Mouse (Mus musculus) hindbrain, embryonic 13.5 days (tissue): Measurements from ENCODE around the gene Baiap2l2. TPM values are rescaled to one million over a fixed set of nuclear protein-coding genes. Genes with fewer than 3 reads are reported as not detected.
"Not testable (repeated sequence)": the region's sequence is repeated elsewhere in the genome, so short reads cannot be mapped to it uniquely, and the experiment has no call there.

Experiments used
- ATAC-seq: fragments of 200-750 bp; cut with Nextera tagmentation; 2 replicates; pipeline ENCODE4 v1.8.0; 2017; ENCODE audit warnings: moderate TSS enrichment; ENCODE audit not compliant: low FRiP score
- H3K27ac ChIP-seq: fragments of 300-500 bp; sonication (generic); 2 replicates; pipeline ENCODE4 v1.5.1; 2015; ENCODE audit warnings: inconsistent platforms, mild to moderate bottlenecking, moderate library complexity
- H3K27me3 ChIP-seq: fragments of 300-500 bp; sonication (generic); 2 replicates; pipeline ENCODE4 v1.6.1; 2015; ENCODE audit warnings: mild to moderate bottlenecking, inconsistent platforms
- H3K36me3 ChIP-seq: fragments of 300-500 bp; sonication (generic); 2 replicates; pipeline ENCODE4 v1.6.1; 2015; ENCODE audit warnings: mild to moderate bottlenecking, inconsistent platforms
- H3K4me1 ChIP-seq: fragments of 300-500 bp; sonication (generic); replicated peaks from 2 replicates; pipeline ENCODE4 v1.6.1; 2015; ENCODE audit warnings: inconsistent platforms
- H3K4me2 ChIP-seq: fragments of 300-500 bp; sonication (generic); 2 replicates; pipeline ENCODE4 v1.6.1; 2015; ENCODE audit warnings: inconsistent platforms, mild to moderate bottlenecking, moderate library complexity
- H3K4me3 ChIP-seq: fragments of 300-500 bp; sonication (generic); 2 replicates; pipeline ENCODE4 v1.5.1; 2015; ENCODE audit warnings: mild to moderate bottlenecking, inconsistent platforms
- H3K9ac ChIP-seq: fragments of 300-500 bp; sonication (generic); 2 replicates; pipeline ENCODE4 v1.6.1; 2015; ENCODE audit warnings: mild to moderate bottlenecking, inconsistent platforms
- H3K9me3 ChIP-seq: fragments of 300-500 bp; sonication (generic); 2 replicates; pipeline ENCODE4 v1.6.1; 2016; ENCODE audit warnings: inconsistent platforms
- WGBS: fragments of 180-500 bp; shearing (Covaris S2); methylation state at CpG from one replicate; pipeline ENCODE4 v1.1.7; 2015; 5-methylcytosine and 5-hydroxymethylcytosine counted together
- polyA plus RNA-seq: library from polyadenylated mRNA; unstranded; fragments of >200 nt; fragmentation: Nextera tagmentation; extraction: Ambion mirVana; gene quantifications from 2 replicates; pipeline ENCODE4 v1.2.1, GENCODE M21; 2015

Gene Baiap2l2
- polyA plus RNA-seq, 1 experiment from 2014 or later: 2.8 TPM

DNA sequence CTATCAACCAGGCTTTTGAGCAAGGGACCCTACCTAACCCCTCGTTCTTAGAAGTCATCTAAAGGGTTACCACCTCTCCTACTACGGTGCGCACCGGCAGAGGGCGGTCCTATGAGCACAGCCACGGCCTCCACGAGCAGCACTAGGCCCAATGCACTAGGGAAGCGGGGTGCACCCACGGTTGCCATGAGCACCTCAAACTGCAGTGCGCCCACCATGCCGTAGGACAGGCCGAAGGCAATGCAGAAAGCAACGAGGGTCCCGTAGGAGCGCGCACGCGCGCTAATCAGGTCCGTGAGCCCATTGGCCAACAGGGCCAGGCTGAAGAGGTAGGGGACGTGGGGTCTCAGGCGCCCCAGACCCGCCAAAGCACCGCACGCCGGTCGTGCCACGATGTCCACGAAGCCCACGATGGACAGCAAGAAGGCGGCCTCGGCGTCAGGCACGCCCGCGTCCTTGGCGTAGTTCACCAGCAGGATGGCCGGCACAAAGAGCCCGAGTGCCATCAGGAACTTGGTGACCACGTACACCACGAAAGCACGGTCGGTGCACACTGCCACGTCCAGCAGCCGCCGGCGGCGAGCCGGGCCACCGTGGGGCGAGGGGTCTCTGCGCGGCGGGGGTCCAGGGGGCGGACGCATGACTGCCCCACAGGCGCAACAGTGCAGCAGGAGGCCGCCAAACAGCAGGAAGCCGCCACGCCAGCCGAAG lies 33.4 kb downstream of the Baiap2l2 start:
- H3K4me1 ChIP-seq: peaks cover 14% of the 10 kb centered on the region
- WGBS: 4% methylated on average over 61 of the region's 61 CpGs
- H3K36me3 ChIP-seq: peaks cover 29% of the 10 kb centered on the region
- H3K4me3 ChIP-seq: peak overlapping the region; percentile 41
- peaks cover 56% of the 10 kb centered on the region for H3K27me3 ChIP-seq
- peak; percentile 63; the same call in 1 of the 2 replicates for ATAC-seq
- no peaks in the 10 kb centered on the region for H3K9me3 ChIP-seq
- peak overlapping the region; percentile 73 for H3K9ac ChIP-seq
- H3K4me2 ChIP-seq: peak overlapping the region; percentile 68
- no peak overlapping the region for H3K27ac ChIP-seq

DNA sequence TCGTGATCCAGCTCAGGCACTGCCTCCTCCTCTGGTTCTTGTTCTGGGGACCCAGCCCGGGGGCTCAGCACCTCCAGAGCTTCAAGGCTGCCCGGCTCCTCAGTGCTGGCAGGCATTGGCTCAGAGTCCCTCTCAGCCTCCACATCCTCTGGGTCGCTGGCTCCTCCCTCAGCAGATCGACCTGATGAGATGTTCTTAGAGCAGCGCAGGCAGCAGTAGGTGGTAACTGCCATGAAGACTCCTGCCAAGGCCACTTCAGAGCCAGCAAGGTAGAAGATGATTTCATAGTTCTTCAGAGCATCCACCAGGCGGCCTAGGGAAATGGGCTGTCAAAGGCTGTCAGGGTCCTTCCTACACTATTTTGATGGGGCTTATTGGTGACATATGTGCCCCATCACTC lies 34.2 kb downstream of the Baiap2l2 start:
- ATAC-seq: 0 out of 2 replicates have a peak, but pooled peaks have one; percentile 2
- peaks cover 56% of the 10 kb centered on the region for H3K27me3 ChIP-seq
- WGBS: 51% methylated on average over 7 of the region's 7 CpGs
- H3K4me3 ChIP-seq: no peak overlapping the region
- H3K27ac ChIP-seq: no peak overlapping the region
- H3K4me2 ChIP-seq: no peak overlapping the region
- H3K9me3 ChIP-seq: no peaks in the 10 kb centered on the region
- H3K4me1 ChIP-seq: peaks cover 14% of the 10 kb centered on the region
- H3K36me3 ChIP-seq: peaks cover 37% of the 10 kb centered on the region
- no peak overlapping the region for H3K9ac ChIP-seq

DNA sequence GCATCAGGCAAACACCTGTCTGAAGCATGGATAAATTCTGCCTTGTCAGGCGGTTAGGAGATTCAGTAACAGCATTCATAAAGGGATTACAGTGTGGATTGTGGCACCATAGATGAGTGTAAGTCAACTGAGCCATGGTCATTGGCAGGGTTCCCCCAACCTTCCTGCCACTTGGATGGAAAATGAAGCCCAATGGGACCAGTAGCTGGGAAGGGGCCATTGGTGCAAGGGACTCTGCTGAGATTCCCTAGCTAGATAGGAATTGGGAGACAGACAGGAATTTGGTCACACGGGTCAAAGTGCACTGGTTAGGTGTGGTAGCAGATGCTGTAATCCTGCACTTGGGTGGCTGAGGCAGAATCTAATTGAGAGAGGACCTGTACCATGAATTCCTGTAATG lies 35.1 kb downstream of the Baiap2l2 start:
- ATAC-seq: no peak
- Histone ChIP-seq H3K4me1 (peaks cover 14% of the 10 kb centered on the region), H3K27me3 (peaks cover 53% of the 10 kb centered on the region), H3K4me3 (no peak overlapping the region), H3K27ac (no peak overlapping the region), H3K36me3 (peaks cover 46% of the 10 kb centered on the region), H3K9me3 (no peaks in the 10 kb centered on the region), H3K9ac (no peak overlapping the region), H3K4me2 (no peak overlapping the region)
- WGBS: 86% methylated on average over 2 of the region's 2 CpGs

DNA sequence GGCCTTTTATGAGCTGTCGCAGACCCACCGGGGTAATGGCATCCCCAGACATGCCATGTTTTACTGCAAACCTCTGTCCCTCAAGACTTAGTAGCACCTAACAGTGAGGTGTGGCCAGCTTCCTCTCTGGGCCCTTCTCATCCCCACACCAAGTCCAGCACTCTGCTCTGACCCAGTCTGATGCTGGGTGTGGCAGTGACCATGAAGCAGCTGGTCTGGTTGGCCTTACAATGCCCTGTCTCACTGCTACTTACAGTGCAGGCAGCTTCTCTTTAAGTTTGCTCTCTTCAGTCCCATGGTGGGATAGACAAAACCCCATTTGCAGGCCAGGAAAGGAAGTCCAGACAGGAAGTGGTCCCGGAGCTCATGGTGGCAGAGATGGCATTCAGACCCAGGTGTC lies 40.0 kb downstream of the Baiap2l2 start:
- peaks cover 83% of the 10 kb centered on the region for H3K36me3 ChIP-seq
- H3K9me3 ChIP-seq: no peaks in the 10 kb centered on the region
- no peak overlapping the region for H3K4me2 ChIP-seq
- no peak overlapping the region for H3K4me3 ChIP-seq
- H3K27ac ChIP-seq: no peak overlapping the region
- peaks cover 5% of the 10 kb centered on the region for H3K4me1 ChIP-seq
- no peak for ATAC-seq
- WGBS: 92% methylated on average over 3 of the region's 3 CpGs
- H3K9ac ChIP-seq: peak overlapping the region; percentile 3; the same call in 1 of the 2 replicates
- peaks cover 5% of the 10 kb centered on the region for H3K27me3 ChIP-seq

DNA sequence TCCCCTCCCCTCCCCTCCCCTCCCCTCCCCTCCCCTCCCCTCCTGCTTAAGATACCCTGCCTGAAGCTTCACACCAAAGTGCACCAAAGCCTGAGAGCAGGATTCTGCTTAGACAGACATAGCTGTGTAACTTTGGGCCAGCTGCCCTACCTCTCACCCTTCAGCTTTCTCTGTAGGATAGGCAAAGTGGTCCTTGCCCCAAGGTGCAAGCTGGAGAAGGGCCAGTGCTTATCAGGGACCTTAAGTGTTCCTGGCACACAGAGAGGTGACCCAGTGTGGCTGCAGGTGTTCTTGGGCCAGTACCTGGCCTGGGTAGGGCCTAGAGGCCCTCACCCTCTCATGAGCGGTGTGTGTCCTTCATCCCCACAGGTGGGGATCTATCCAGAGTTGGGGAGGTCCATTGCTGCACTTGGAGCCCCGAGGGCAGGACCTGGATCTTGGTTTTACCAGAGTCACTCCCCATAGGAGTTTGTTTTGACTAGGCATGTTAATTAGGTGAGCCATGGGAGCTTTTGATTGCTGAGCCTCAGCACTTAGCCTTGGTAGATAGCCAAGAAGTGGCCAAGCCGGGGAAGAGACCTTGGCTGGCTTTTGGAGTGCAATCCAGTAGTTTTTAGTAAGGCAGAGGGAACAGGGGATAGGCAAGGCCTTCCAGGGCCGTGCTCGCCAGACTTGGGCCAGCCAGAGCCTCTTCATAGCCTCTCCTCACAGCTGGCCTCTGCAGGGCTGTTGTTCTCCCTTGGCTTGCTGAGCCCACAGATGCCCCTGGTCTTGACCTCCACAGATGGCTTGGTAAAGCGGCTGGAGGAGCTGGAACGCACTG lies 41.1 kb downstream of the Baiap2l2 start:
- WGBS: 73% methylated on average over 7 of the region's 7 CpGs
- no peaks in the 10 kb centered on the region for H3K27me3 ChIP-seq
- H3K9me3 ChIP-seq: no peaks in the 10 kb centered on the region
- no peak overlapping the region for H3K4me3 ChIP-seq
- H3K4me2 ChIP-seq: no peak overlapping the region
- peaks cover 5% of the 10 kb centered on the region for H3K4me1 ChIP-seq
- H3K27ac ChIP-seq: no peak overlapping the region
- no peak for ATAC-seq
- peak overlapping the region; percentile 3; the same call in 1 of the 2 replicates for H3K9ac ChIP-seq
- peaks cover 85% of the 10 kb centered on the region for H3K36me3 ChIP-seq

DNA sequence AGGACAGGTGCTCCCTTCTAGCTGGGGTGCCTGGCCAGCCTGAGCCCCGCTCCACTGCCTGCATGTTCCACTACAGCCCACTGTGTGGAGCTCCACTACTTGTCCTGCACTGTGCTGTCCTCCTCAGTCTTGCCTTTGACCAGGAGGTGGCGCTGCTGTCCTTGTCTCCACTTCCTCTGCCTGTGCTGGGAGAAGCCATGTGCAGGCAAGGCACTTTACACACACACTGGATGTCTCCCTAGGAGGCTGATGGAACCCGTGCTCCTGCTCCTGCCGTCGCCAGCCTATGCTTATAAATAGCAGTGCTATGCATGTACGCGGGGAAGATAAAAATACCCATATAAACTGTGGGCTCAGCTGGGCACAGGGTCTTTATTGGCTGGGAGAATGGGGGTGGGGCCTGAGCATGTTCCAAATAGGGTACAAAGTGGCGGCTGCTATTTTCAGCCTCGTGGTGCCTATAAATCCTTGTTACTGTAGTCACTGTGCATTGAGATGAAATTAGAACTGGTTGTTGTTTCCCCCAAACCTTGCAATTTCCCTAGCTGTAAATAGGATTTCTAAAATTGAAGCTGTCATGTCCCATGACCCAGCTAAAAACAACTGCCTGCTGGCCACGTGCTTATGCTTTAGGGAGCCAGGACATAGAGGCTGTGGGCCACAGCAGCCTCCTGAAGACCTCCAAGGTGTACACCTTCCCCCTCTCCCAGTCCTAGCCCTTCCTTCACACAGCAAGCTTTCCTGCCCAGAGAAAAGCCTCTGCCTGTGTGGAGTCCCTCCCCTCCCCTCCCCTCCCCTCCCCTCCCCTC lies 41.9 kb downstream of the Baiap2l2 start:
- Histone ChIP-seq H3K36me3 (peaks cover 85% of the 10 kb centered on the region), H3K27ac (peak overlapping the region; percentile 71), H3K9ac (peak overlapping the region; percentile 46; the same call in 1 of the 2 replicates), H3K4me2 (0 out of 2 replicates have a peak overlapping the region, but pooled peaks have one; percentile 0), H3K9me3 (no peaks in the 10 kb centered on the region), H3K4me3 (no peak overlapping the region), H3K4me1 (peaks cover 5% of the 10 kb centered on the region), H3K27me3 (no peaks in the 10 kb centered on the region)
- ATAC-seq: peak; percentile 98
- WGBS: 22% methylated on average over 10 of the region's 10 CpGs

DNA sequence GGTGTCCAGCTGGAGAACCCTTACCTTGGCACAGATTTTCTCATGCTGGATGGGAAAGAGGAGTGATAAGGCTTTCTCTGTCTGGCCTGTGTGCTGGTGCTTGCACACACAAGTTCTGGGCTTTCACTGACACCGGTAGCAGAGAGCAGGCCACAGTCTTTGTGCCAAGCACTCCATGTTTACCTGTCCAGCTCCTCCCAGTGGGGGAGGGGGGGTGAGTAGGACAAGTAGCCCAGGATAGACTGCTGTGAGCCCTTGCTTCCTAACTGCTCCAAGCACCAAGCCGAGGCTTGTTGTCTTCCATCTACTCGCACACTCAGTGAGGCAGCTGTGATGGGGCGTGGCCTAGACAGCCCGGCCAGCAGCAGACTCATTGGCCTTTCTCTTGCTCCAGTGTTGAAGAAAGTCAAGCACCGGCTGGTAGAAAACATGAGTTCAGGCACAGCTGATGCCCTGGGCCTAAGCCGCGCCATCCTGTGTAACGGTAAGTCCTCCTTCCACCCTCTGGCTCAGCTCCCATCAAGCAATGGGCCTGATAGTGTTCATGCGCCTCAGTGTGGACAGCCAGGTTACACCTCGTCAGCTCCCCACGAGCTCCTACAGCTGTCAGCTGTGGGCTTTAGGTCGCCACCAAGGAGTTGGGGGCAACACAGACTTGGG lies 42.6 kb downstream of the Baiap2l2 start:
- 77% methylated on average over 13 of the region's 13 CpGs for WGBS
- no peaks in the 10 kb centered on the region for H3K27me3 ChIP-seq
- H3K4me1 ChIP-seq: peaks cover 5% of the 10 kb centered on the region
- no peak overlapping the region for H3K9ac ChIP-seq
- H3K36me3 ChIP-seq: peaks cover 85% of the 10 kb centered on the region
- peak overlapping the region; percentile 71 for H3K27ac ChIP-seq
- no peak overlapping the region for H3K4me3 ChIP-seq
- ATAC-seq: peak; percentile 66
- H3K4me2 ChIP-seq: no peak overlapping the region
- H3K9me3 ChIP-seq: no peaks in the 10 kb centered on the region

DNA sequence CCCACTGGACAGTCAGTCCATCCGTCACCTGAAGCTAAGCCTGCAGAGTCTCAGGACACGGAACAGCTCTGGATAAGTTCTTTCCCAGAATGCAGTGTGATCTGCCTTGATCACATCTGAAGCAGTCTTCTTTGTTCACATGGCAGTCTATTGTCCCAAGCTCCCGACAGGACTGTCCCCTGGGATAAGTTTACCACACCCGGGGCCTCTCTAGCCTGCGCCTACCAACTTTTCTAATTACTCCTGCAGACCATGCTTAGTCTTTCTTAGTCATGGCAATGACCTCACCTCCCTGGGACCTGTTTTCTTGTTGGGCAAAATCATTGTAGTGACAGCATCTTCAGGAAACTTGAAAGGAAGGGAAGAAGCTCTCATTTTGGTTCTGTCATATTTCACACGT lies 47.3 kb downstream of the Baiap2l2 start:
- Histone ChIP-seq H3K36me3 (peaks cover 92% of the 10 kb centered on the region), H3K27ac (no peak overlapping the region), H3K4me2 (no peak overlapping the region), H3K9me3 (no peaks in the 10 kb centered on the region), H3K4me3 (no peak overlapping the region), H3K4me1 (0 out of 2 replicates have a peak, but pooled peaks cover 2% of the 10 kb centered on the region), H3K9ac (no peak overlapping the region), H3K27me3 (no peaks in the 10 kb centered on the region)
- ATAC-seq: no peak
- 76% methylated on average over 6 of the region's 6 CpGs for WGBS

DNA sequence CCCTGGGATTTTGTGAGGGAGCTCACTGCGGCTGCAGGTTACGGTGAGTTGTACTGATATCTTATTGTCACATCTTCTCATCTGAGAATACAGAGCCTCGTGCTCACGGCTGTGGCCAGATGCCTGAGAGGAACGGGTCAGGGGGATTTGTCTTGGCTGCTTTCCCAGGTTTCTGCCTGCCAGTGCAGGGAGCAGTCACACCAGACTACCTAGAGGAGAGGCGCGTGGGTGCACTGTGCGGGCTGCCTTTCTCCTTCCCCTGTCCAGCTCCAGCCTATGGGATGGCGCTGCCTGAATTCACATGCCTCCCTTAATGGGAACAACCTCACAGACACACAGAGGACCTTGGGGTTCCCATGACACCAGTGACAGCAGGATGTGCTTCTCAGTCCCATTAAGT lies 50.1 kb downstream of the Baiap2l2 start:
- no peak for ATAC-seq
- Histone ChIP-seq H3K4me2 (no peak overlapping the region), H3K27ac (no peak overlapping the region), H3K9ac (no peak overlapping the region), H3K27me3 (no peaks in the 10 kb centered on the region), H3K4me1 (peaks cover 4% of the 10 kb centered on the region), H3K9me3 (no peaks in the 10 kb centered on the region), H3K36me3 (peaks cover 86% of the 10 kb centered on the region), H3K4me3 (no peak overlapping the region)
- WGBS: 84% methylated on average over 9 of the region's 9 CpGs

DNA sequence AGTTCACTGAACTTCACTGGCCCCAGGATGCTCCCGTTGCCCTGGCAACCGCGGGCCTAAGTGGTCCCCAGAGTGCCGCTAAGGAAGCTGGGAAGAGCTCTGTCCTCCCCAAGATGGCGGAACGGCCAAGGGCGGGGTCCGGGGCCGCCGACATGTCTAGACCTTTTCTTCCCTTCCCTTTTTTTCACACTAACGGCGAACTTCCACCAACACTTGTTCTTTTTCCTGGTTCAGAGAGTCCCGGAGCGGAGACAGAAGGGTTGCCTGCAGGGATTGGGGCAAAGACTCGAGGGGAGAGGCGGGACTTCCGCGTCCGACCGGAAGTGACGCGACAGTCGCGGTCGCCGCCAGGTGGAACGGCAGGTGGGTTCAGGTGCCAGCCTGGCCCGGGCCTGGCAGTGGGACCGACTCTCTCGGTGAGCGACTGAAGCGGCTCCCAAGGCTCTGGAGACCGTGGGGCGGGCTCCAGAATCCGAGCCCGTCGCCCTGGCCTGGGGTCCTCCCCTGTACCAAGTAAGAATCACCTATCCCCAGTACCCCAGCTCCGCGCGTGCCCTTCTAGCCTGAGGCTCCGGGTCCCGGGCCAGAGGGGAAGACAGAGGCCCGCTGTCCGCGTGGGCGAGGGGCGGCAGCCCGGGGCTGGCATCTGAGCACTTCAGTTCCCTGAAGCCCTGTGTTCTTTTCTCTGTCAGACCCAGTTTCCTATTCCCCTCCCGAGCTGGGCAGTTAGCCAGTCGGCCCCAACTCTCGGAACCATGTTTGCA lies 56.1 kb downstream of the Baiap2l2 start, which contains the start of the genes Pick1 and Gm49486:
TSS of gene Pick1 (plus strand) at position 116 of the 764 bp plus-strand sequence.
TSS of gene Gm49486 (plus strand) at position 334 of the 764 bp plus-strand sequence.
- no peaks in the 10 kb centered on the region for H3K27me3 ChIP-seq
- peak within 1 kb of the TSS; percentile 95 for H3K4me2 ChIP-seq
- 2% methylated on average over 51 of the region's 51 CpGs for WGBS
- H3K4me1 ChIP-seq: peaks cover 23% of the 10 kb centered on the region
- no peaks in the 10 kb centered on the region for H3K9me3 ChIP-seq
- H3K9ac ChIP-seq: peak within 1 kb of the TSS; percentile 96
- peak within 1 kb of the TSS; percentile 98 for H3K27ac ChIP-seq
- peaks cover 26% of the 10 kb centered on the region for H3K36me3 ChIP-seq
- H3K4me3 ChIP-seq: peak within 1 kb of the TSS; percentile 88
- peak; percentile 92 for ATAC-seq

DNA sequence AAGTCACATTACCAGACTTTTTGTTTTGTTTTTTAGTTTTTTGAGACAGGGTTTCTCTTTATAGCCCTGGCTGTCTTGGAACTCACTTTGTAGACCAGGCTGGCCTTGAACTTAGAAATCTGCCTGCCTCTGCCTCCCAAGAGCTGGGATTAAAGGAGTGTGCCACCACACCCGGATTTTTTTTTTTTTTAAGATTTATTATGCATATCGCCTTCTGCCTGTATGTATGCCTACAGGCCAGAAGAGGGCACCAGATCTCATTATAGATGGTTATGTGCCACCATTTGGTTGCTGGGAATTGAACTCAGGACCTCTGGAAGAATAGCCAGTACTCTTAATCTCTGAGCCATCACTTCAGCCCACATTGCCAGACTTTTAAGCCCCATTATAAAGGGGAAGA lies 59.6 kb downstream of the Baiap2l2 start:
- not testable (repeated sequence) for H3K27me3 ChIP-seq, H3K4me2 ChIP-seq, H3K36me3 ChIP-seq, H3K4me3 ChIP-seq, H3K9me3 ChIP-seq, H3K9ac ChIP-seq, H3K27ac ChIP-seq, ATAC-seq
- H3K4me1 ChIP-seq: peaks cover 28% of the 10 kb centered on the region
- 70% methylated on average over 2 of the region's 2 CpGs for WGBS
